16 mouse cellular contexts compared by ENCODE assay signal in genomic region chr12:108312432-108312851, GRCm38 (mm10). TPM values are rescaled to one million over a fixed set of nuclear protein-coding genes. Genes with fewer than 3 reads are reported as not detected.
DNase-seq lines count a peak whose midpoint lies in the region; ATAC-seq and TF ChIP-seq lines count a peak whose summit lies in the region.
"Had no signal": no experiment of that assay in that cellular context is flagged by ENCODE, and none has a peak within 500 bp of the region (broad histone marks: within the 10 kb centered on the region; RNA-seq: fewer than 3 reads in every experiment).

No protein-coding gene starts in this region.

- H3K27ac ChIP-seq in lung, embryonic 14.5 days (ENCODE audit: low read depth) = no peak overlapping the region
- no peak overlapping the region for H3K27ac ChIP-seq in kidney, embryonic 14.5 days (ENCODE audit: low read depth, low read length)
- no peak overlapping the region for H3K27ac ChIP-seq in lung, postnatal 0 days (ENCODE audit: low read length)
- H3K27ac ChIP-seq: embryonic facial prominence, embryonic 13.5 days; forebrain, embryonic 15.5 days; macrophage had no signal

- DNase-seq in adrenal gland, postnatal 36 days = peak; percentile 17 to 32
- no peak for DNase-seq in adrenal gland, adult (ENCODE audit: inconsistent age in 2 of 2, low spot score in 1 of 2)
- peak; percentile 69 for DNase-seq in lung, embryonic 14.5 days
- DNase-seq in lung, adult 18-20 months = no peak
- DNase-seq in lung, postnatal 0 days (ENCODE audit: low spot score) = peak; percentile 64
- no peak for DNase-seq in frontal cortex, postnatal 14 days (ENCODE audit: low spot score in 2 of 2)
- DNase-seq: cerebellum, adult 8-10 months; gastrocnemius, postnatal 36 days; thymus, adult 2 months had no signal

- H3K27me3 ChIP-seq in lung, embryonic 14.5 days (ENCODE audit: insufficient read depth, low read length) = peaks cover 20% of the 10 kb centered on the region
- H3K27me3 ChIP-seq in kidney, embryonic 14.5 days (ENCODE audit: control insufficient read depth, insufficient read depth, low read length) = peaks cover 18% of the 10 kb centered on the region
- peaks cover 5% of the 10 kb centered on the region; the same call in 1 of the 2 replicates for H3K27me3 ChIP-seq in lung, postnatal 0 days (replicated peaks; ENCODE audit: insufficient read depth, low read length)
- H3K27me3 ChIP-seq: forebrain, embryonic 15.5 days had no signal

- no peaks in the 10 kb centered on the region for H3K36me3 ChIP-seq in lung, embryonic 14.5 days (ENCODE audit: insufficient read depth)
- H3K36me3 ChIP-seq in kidney, embryonic 14.5 days (ENCODE audit: control insufficient read depth, insufficient read depth, low read length) = no peaks in the 10 kb centered on the region
- no peaks in the 10 kb centered on the region for H3K36me3 ChIP-seq in lung, postnatal 0 days (ENCODE audit: insufficient read depth, low read length)
- H3K36me3 ChIP-seq: embryonic facial prominence, embryonic 13.5 days; forebrain, embryonic 15.5 days had no signal

- WGBS in lung, embryonic 14.5 days = 26% methylated on average over 6 of the region's 6 CpGs
- WGBS in kidney, embryonic 14.5 days = 23% methylated on average over 6 of the region's 6 CpGs
- WGBS in lung, postnatal 0 days = 52% methylated on average over 6 of the region's 6 CpGs

- no peaks in the 10 kb centered on the region for H3K9me3 ChIP-seq in lung, embryonic 14.5 days (ENCODE audit: low read depth, low read length)
- H3K9me3 ChIP-seq in kidney, embryonic 14.5 days (ENCODE audit: control insufficient read depth, low read length) = no peaks in the 10 kb centered on the region
- H3K9me3 ChIP-seq in lung, postnatal 0 days (ENCODE audit: low read length) = no peaks in the 10 kb centered on the region
- H3K9me3 ChIP-seq: embryonic facial prominence, embryonic 13.5 days; forebrain, embryonic 15.5 days had no signal

- peak; percentile 28; the same call in 1 of the 2 replicates for ATAC-seq in lung, embryonic 14.5 days (ENCODE audit: insufficient read depth)
- ATAC-seq in kidney, embryonic 14.5 days (ENCODE audit: low FRiP score, low TSS enrichment) = peak; percentile 24; the same call in 1 of the 2 replicates
- peak; percentile 8; the same call in 1 of the 2 replicates for ATAC-seq in lung, postnatal 0 days
- no peak for ATAC-seq in inflammation-experienced regulatory T-cells, adult 6 months
- ATAC-seq: forebrain, embryonic 15.5 days; intestine, postnatal 0 days had no signal

- no peak overlapping the region for H3K4me2 ChIP-seq in lung, embryonic 14.5 days
- no peak overlapping the region for H3K4me2 ChIP-seq in kidney, embryonic 14.5 days (replicated peaks; ENCODE audit: low read depth, low read length)
- H3K4me2 ChIP-seq in lung, postnatal 0 days (replicated peaks; ENCODE audit: low read depth, low read length) = no peak overlapping the region
- H3K4me2 ChIP-seq: embryonic facial prominence, embryonic 13.5 days; forebrain, embryonic 15.5 days had no signal

- no peak overlapping the region for H3K9ac ChIP-seq in lung, embryonic 14.5 days
- H3K9ac ChIP-seq in kidney, embryonic 14.5 days (ENCODE audit: low read depth, low read length) = no peak overlapping the region
- no peak overlapping the region for H3K9ac ChIP-seq in lung, postnatal 0 days (replicated peaks; ENCODE audit: low read depth)
- H3K9ac ChIP-seq: embryonic facial prominence, embryonic 13.5 days; forebrain, embryonic 15.5 days had no signal

- TF ChIP-seq EP300 in lung, postnatal 0 days (IDR thresholded peaks at IDR 0.05) = no peak

- H3K4me1 ChIP-seq in lung, embryonic 14.5 days (ENCODE audit: insufficient read depth) = peaks cover 11% of the 10 kb centered on the region
- 0 out of 2 replicates have a peak, but pooled peaks cover 17% of the 10 kb centered on the region for H3K4me1 ChIP-seq in kidney, embryonic 14.5 days (ENCODE audit: control insufficient read depth, insufficient read depth, low read length)
- H3K4me1 ChIP-seq in lung, postnatal 0 days (ENCODE audit: insufficient read depth, low read depth, low read length) = peaks cover 4% of the 10 kb centered on the region; the same call in 1 of the 2 replicates

- no peak overlapping the region for H3K4me3 ChIP-seq in lung, embryonic 14.5 days (ENCODE audit: low read depth, low read length)
- no peak overlapping the region for H3K4me3 ChIP-seq in kidney, embryonic 14.5 days (ENCODE audit: low read length)
- H3K4me3 ChIP-seq in lung, postnatal 0 days (ENCODE audit: low read depth, low read length) = no peak overlapping the region
- H3K4me3 ChIP-seq: embryonic facial prominence, embryonic 13.5 days; forebrain, embryonic 15.5 days; myocyte had no signal

- TF ChIP-seq CTCF in lung, embryonic 14.5 days (IDR thresholded peaks at IDR 0.05; ENCODE audit: low read depth) = no peak
- TF ChIP-seq CTCF in lung, postnatal 0 days (IDR thresholded peaks at IDR 0.05) = no peak

RNA-seq across cellular contexts. Expression of gene Hhipl1, which starts 6.4 kb away (rescaled TPM):
- total RNA-seq in adrenal gland, postnatal 36 days (2021) = under 1 TPM; 0.76 to 0.86 TPM
- 0.76 and 0.82 TPM in 2 replicates for polyA plus RNA-seq in lung, embryonic 14.5 days (2014; fragmentation: Nextera tagmentation; extraction: Ambion mirVana)
- polyA plus RNA-seq in kidney, embryonic 14.5 days (2014; fragmentation: Nextera tagmentation; extraction: Ambion mirVana) = 0.27 and 0.61 TPM in 2 replicates
- polyA plus RNA-seq in lung, postnatal 0 days (2015; fragmentation: Nextera tagmentation; extraction: Ambion mirVana) = 0.35 and 0.57 TPM in 2 replicates
- not detected for polyA plus RNA-seq in inflammation-experienced regulatory T-cells, adult 6 months (2017; shearing (Covaris generic))
- polyA plus RNA-seq: macrophage had no signal

RNA-seq across cellular contexts. Expression of gene Cyp46a1, which starts 21.7 kb away (rescaled TPM):
- total RNA-seq in adrenal gland, postnatal 36 days (2021) = 1 to 10 TPM in 1 of 2 experiments, under 1 TPM in 1; 0.99 to 2.0 TPM
- polyA plus RNA-seq in lung, embryonic 14.5 days (2014; fragmentation: Nextera tagmentation; extraction: Ambion mirVana) = 3.9 and 4.4 TPM in 2 replicates
- 4.7 and 5.8 TPM in 2 replicates for polyA plus RNA-seq in kidney, embryonic 14.5 days (2014; fragmentation: Nextera tagmentation; extraction: Ambion mirVana)
- polyA plus RNA-seq in lung, postnatal 0 days (2015; fragmentation: Nextera tagmentation; extraction: Ambion mirVana) = 1.0 and 1.3 TPM in 2 replicates
- not detected for polyA plus RNA-seq in inflammation-experienced regulatory T-cells, adult 6 months (2017; shearing (Covaris generic))
- polyA plus RNA-seq: macrophage had no signal

RNA-seq across cellular contexts. Expression of gene Ccdc85c, which starts 37.2 kb away (rescaled TPM):
- total RNA-seq in adrenal gland, postnatal 36 days (2021) = 10 to 100 TPM; 21.6 to 28.8 TPM
- 8.3 and 8.6 TPM in 2 replicates for polyA plus RNA-seq in lung, embryonic 14.5 days (2014; fragmentation: Nextera tagmentation; extraction: Ambion mirVana)
- polyA plus RNA-seq in kidney, embryonic 14.5 days (2014; fragmentation: Nextera tagmentation; extraction: Ambion mirVana) = 9.9 and 11.0 TPM in 2 replicates
- polyA plus RNA-seq in lung, postnatal 0 days (2015; fragmentation: Nextera tagmentation; extraction: Ambion mirVana) = 4.1 and 4.5 TPM in 2 replicates
- polyA plus RNA-seq in inflammation-experienced regulatory T-cells, adult 6 months (2017; shearing (Covaris generic)) = under 1 TPM; 0.21 to 0.33 (median 0.28) TPM

RNA-seq across cellular contexts. Expression of gene Eml1, which starts 58.3 kb away (rescaled TPM):
- 10 to 100 TPM; 16.6 to 44.6 TPM for total RNA-seq in adrenal gland, postnatal 36 days (2021)
- polyA plus RNA-seq in lung, embryonic 14.5 days (2014; fragmentation: Nextera tagmentation; extraction: Ambion mirVana) = 105 and 109 TPM in 2 replicates
- 31.3 and 56.5 TPM in 2 replicates for polyA plus RNA-seq in kidney, embryonic 14.5 days (2014; fragmentation: Nextera tagmentation; extraction: Ambion mirVana)
- polyA plus RNA-seq in lung, postnatal 0 days (2015; fragmentation: Nextera tagmentation; extraction: Ambion mirVana) = 55.0 and 68.7 TPM in 2 replicates
- polyA plus RNA-seq in inflammation-experienced regulatory T-cells, adult 6 months (2017; shearing (Covaris generic)) = not detected
- polyA plus RNA-seq: macrophage had no signal

Comparison
In these comparisons a context has a peak if more than half of its experiments do, and no peak if none do; other contexts are left out.
1. DNase-seq: peak in adrenal gland, postnatal 36 days (2 of 2), lung, embryonic 14.5 days (single experiment) and lung, postnatal 0 days (single experiment); none in adrenal gland, adult (0 of 2), lung, adult 18-20 months (0 of 2) and frontal cortex, postnatal 14 days (0 of 2).